In genomic region chr7:27306161-27307160, GRCm38 (mm10) we compare ENCODE assay signal across 9 mouse cellular contexts. TPM values are rescaled to one million over a fixed set of nuclear protein-coding genes. Genes with fewer than 3 reads are reported as not detected.
DNase-seq lines count a peak whose midpoint lies in the region; ATAC-seq and TF ChIP-seq lines count a peak whose summit lies in the region.
"Had no signal": no experiment of that assay in that cellular context is flagged by ENCODE, and none has a peak within 500 bp of the region (broad histone marks: within the 10 kb centered on the region; RNA-seq: fewer than 3 reads in every experiment).

No protein-coding gene starts in this region.

- in situ Hi-C loops in Patski (cut with MboI; ENCODE audit: low pct_unique_long_range_greater_than_20kb), result no loop called here

- no peak for ATAC-seq in Patski
- no peak for ATAC-seq in forebrain, embryonic 13.5 days

- no peaks in the 10 kb centered on the region for H3K27me3 ChIP-seq in Patski
- 0 out of 2 replicates have a peak, but pooled peaks cover 16% of the 10 kb centered on the region for H3K27me3 ChIP-seq in forebrain, embryonic 13.5 days

- intact Hi-C loops in left cerebral cortex, adult 2 months (cut with DNase I), result no loop called here
- intact Hi-C loops in left cerebral cortex, postnatal 10 days (cut with DNase I), result no loop called here

- whole genome bisulfite sequencing in forebrain, embryonic 13.5 days, result 80% methylated on average over 24 of the region's 24 CpGs

- POLR2A ChIA-PET in Patski (lab: Charles Lee), result no interaction called here

- peak; percentile 39 to 45 for DNase-seq in cerebellum, postnatal 36 days
- no peak for DNase-seq in cerebellum, adult 9-11 months
- peak in 1 of 2 experiments; percentile 47 for DNase-seq in left cerebral cortex, adult 2 months (ENCODE audit: extremely low spot score in 1 of 2, low spot score in 2 of 2)
- no peak for DNase-seq in left cerebral cortex, postnatal 10 days (ENCODE audit: extremely low spot score in 1 of 2, low spot score in 2 of 2)
- no peak for DNase-seq in Patski (ENCODE audit: low read depth, low spot score)
- DNase-seq in lung, postnatal 36 days, result peak; percentile 48
- no peak for DNase-seq in right cerebral cortex, postnatal 25 days

- H3K27ac ChIP-seq in left cerebral cortex, adult 2 months, result no peak overlapping the region
- no peak overlapping the region for H3K27ac ChIP-seq in forebrain, embryonic 13.5 days

- peaks cover 17% of the 10 kb centered on the region for H3K4me1 ChIP-seq in forebrain, embryonic 13.5 days

- H3K9ac ChIP-seq in forebrain, embryonic 13.5 days, result no peak overlapping the region

- no peaks in the 10 kb centered on the region for H3K36me3 ChIP-seq in forebrain, embryonic 13.5 days (ENCODE audit: poor library complexity, severe bottlenecking)

- no peak overlapping the region for H3K4me3 ChIP-seq in left cerebral cortex, adult 2 months
- no peak overlapping the region for H3K4me3 ChIP-seq in forebrain, embryonic 13.5 days

- no peak overlapping the region for H3K4me2 ChIP-seq in forebrain, embryonic 13.5 days

- no peaks in the 10 kb centered on the region for H3K9me3 ChIP-seq in forebrain, embryonic 13.5 days (replicated peaks)

- peak; percentile 58 for TF ChIP-seq CTCF in left cerebral cortex, adult 2 months (IDR thresholded peaks at IDR 0.05)
- peak; percentile 75 for TF ChIP-seq CTCF in Patski (IDR thresholded peaks at IDR 0.05)

- CTCF ChIA-PET in Patski (lab: Charles Lee), result interaction anchor here (0.6 to 2.0 kb wide), 6 partner anchors 12 to 92 kb away, joined by 3 to 10 read pairs (median 4); no protein-coding TSS in a partner anchor

RNA-seq across cellular contexts. Expression of gene Ltbp4, which starts 31.0 kb away (rescaled TPM):
- total RNA-seq in left cerebral cortex, adult 2 months (2021), result 10 to 100 TPM; 48.1 to 51.2 TPM
- total RNA-seq in left cerebral cortex, postnatal 10 days (2021), result 10 to 100 TPM; 52.3 to 57.5 TPM
- 10.3 TPM for polyA plus RNA-seq in Patski (2021)
- polyA plus RNA-seq in forebrain, embryonic 13.5 days (2015; fragmentation: Nextera tagmentation; extraction: Ambion mirVana), result 10.5 and 13.4 TPM in 2 replicates

RNA-seq across cellular contexts. Expression of gene Numbl, which starts 48.2 kb away (rescaled TPM):
- total RNA-seq in left cerebral cortex, adult 2 months (2021), result 100 to 1,000 TPM; 117 to 135 TPM
- total RNA-seq in left cerebral cortex, postnatal 10 days (2021), result 100 to 1,000 TPM; 117 to 126 TPM
- polyA plus RNA-seq in Patski (2021), result 9.6 TPM
- polyA plus RNA-seq in forebrain, embryonic 13.5 days (2015; fragmentation: Nextera tagmentation; extraction: Ambion mirVana), result 31.1 and 32.3 TPM in 2 replicates

RNA-seq across cellular contexts. Expression of gene Shkbp1, which starts 49.4 kb away (rescaled TPM):
- 10 to 100 TPM; 23.2 to 40.3 TPM for total RNA-seq in left cerebral cortex, adult 2 months (2021)
- 10 to 100 TPM; 24.7 to 27.9 TPM for total RNA-seq in left cerebral cortex, postnatal 10 days (2021)
- polyA plus RNA-seq in Patski (2021), result 24.7 TPM
- polyA plus RNA-seq in forebrain, embryonic 13.5 days (2015; fragmentation: Nextera tagmentation; extraction: Ambion mirVana), result 85.4 and 89.3 TPM in 2 replicates

RNA-seq across cellular contexts. Expression of gene Gm20479, which starts 50.8 kb away (rescaled TPM):
- not detected for total RNA-seq in left cerebral cortex, adult 2 months (2021)
- total RNA-seq in left cerebral cortex, postnatal 10 days (2021), result not detected
- polyA plus RNA-seq in Patski (2021), result 0.64 TPM
- polyA plus RNA-seq in forebrain, embryonic 13.5 days (2015; fragmentation: Nextera tagmentation; extraction: Ambion mirVana), result 0.62 TPM in 1 of 2 replicates, not detected in the other
- total RNA-seq: heart, adult 18-20 months had no signal

Comparison
In these comparisons a context has a peak if more than half of its experiments do, and no peak if none do; other contexts are left out.
1. DNase-seq: peak in cerebellum, postnatal 36 days (2 of 2) and lung, postnatal 36 days (single experiment); none in cerebellum, adult 9-11 months (single experiment), left cerebral cortex, postnatal 10 days (0 of 2), Patski (single experiment) and right cerebral cortex, postnatal 25 days (single experiment).